Mouse (Mus musculus) T-helper 2 cell (primary cell): ENCODE results near the gene Kif3b.

ENCODE experiments used
- in situ Hi-C: fragments of 300-600 bp; cut with MboI, MseI; formaldehyde crosslinking; loops from one replicate; pipeline ENCODE4 v1.15.1; 2025; ENCODE audit warnings: high pct_unique_total_duplicates

Kif3b gene

DNA sequence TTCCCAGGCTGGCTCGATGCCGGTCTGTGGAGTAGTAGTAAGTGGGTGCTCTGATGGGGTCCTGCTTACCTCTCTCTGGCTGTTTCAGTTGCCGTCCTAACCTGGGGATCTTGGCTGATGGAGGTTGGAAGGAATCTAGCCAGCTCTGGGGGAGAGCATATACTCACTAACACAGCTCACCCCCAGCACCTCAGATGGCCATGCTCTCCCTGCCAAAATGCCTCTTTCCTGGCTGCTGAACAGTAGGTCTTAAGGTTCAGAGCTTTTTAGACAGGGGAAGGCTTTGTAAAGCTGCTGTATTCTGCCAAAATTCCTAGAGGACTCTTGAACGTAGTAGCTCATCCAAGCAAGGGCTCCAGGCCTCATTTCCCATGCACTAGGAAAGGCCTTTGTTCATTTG is 6.6 kb downstream of the Kif3b start:
- in situ Hi-C loops = no loop called here

DNA sequence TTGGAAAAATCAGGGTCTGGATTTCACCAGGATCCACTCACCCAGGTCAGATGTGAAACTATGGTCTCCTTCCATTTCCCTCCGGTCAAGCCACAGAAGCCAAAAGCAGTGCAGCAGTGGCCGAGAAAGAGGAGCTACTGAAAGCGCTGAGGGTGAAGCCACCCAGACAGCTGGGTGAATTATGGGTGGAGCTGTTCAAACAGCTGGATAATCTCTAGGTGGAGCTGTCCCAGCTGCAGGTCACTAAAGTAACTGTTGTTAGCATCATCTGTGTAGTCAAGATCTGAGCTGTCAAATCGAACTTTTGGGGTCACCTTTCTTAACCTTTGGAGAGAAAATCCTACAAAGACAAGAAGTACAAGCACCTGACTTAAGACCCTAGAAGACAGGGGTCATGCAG is 7.2 kb downstream of the Kif3b start:
- in situ Hi-C loops = no loop called here

- in situ Hi-C loops = no loop called here
Measured at GRCm38 (mm10) chr2:153298863-153299262, 7.7 kb downstream of the Kif3b start.

DNA sequence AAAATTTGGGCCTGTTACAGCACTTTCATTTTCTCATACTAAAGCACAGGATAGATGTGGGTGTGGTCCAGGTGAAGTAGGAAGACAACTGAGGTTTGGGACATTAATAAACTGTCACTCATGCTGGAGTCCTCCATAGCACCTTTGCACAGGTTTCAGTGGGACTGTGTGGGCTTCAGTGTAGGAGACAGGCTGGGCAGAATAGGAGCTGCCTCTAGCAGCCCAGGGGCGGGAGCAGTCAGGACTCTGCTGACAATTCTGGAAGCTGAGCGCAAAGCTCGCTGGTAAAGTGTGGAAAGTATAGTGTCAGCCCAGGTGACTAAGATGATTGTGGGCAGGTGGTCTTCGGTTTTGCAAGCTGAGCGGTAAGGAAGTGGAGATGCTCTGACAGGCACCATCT is 9.9 kb downstream of the Kif3b start:
- in situ Hi-C loops = no loop called here

GRCm38 (mm10) chr2:153305240-153305639 is 14.0 kb downstream of the Kif3b start:
- in situ Hi-C loops = no loop called here

DNA sequence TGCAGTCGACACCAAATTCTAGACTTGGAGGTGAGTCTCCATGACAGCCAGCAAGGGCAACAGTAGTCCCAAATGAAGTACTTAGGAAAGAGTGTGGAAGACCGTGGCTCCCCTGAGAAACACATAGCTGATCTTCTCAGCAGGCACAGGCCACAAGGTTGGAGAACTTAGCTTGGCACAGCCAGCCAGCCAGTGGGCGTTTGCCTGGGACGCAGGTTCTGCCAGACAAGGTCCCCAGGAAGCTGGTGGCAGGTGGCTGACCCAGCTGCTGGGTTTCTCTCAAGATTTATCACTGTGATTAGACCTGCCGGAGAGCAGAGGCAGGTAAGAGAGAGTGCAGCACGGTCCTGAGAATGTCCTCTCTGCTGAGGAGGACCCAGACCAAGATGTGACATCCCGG is 17.4 kb downstream of the Kif3b start:
- in situ Hi-C loops = no loop called here

GRCm38 (mm10) chr2:153309106-153309505 is 17.9 kb downstream of the Kif3b start:
- in situ Hi-C loops = no loop called here

GRCm38 (mm10) chr2:153310228-153310627 is 19.0 kb downstream of the Kif3b start:
- in situ Hi-C loops = no loop called here

DNA sequence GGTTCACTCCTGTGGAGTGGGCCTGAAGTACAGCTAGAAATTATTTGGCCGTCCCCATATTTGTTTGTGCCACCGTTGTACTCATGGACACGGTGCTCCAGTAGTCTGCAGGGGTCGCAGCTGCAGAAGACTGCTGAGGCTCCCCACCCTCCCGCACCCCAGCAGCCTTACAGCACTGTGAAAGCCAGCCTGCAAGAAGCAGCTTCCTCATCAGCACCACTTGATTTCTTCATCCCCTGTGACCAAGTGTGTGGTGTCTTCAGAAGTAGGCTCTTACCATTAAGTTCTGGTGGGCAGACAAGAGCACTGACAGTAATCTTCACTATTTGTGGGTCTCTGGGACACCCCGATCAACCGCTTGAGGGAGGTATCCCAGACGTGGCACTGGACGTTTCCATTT is 21.7 kb downstream of the Kif3b start:
- in situ Hi-C loops = no loop called here

GRCm38 (mm10) chr2:153318408-153318807 is 27.2 kb downstream of the Kif3b start:
- in situ Hi-C loops = no loop called here

DNA sequence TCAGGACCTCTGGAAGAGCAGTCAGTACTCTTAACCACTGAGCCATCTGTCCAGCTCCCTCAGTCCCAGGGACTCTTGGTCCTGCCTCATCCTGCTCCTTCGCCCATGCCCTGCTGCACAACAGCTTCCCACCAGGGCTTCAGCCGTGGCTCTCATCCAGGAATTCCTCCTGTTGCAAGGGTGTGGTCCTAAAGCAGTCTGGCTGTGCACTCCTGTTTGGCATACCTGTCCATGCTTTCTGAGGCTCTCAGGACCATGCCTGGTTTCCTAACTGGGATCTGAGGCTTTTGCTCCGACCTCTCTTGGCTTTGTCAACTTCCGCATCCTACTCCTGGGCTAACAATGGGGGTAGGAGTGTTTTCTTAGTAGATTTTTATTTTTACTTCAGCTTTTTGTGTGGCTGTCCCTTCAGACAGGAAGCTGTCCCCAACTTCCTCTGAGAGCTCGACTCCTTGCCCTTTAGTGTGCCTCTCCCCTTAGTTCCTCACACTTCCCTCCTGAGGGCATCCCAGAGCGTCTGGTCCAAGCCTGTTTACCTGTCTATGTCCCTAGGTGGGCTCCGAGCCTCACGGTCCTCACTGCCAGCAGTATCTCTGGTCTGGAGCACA is 27.9 kb downstream of the Kif3b start:
- in situ Hi-C loops = no loop called here

- in situ Hi-C loops = no loop called here
Measured at GRCm38 (mm10) chr2:153325706-153326376, 34.6 kb downstream of the Kif3b start.

DNA sequence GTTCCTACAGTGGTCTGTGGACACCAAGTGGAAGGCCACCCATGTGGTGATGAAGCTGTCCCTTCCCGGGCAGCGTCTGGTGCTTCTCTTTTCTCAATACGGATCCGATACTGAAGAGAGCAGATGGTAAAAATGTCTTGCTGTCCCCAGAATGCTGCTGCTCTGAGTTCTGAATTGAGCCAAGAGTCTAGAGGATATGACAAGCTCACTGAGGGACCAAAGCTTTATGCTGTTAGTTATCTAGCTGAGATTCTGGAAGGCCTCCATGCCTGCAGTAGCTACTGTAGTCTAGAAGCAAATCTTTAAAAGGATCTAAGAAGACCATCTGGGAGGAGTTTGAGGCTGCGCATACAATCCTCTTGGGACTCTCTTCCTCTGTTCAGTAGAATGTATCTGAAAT is 41.1 kb downstream of the Kif3b start:
- in situ Hi-C loops = no loop called here

DNA sequence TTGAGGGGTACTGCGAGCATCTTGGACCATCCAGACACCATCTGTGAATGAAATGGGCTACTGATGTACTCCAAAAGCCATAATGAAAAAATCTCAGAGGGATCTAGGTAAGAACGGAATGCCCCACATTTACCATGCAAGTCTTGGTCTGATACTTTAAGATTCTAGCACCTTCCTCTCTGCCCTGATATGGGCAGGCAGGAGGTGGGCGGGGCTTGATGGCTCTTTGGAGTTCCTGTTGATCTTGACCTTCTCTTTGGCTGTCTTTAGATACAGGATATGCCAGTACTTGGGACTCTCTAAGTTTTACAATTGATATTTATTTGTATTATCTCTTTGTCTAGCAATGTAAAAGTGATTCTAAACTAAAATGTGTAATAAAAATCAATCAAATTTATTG is 41.8 kb downstream of the Kif3b start:
- in situ Hi-C loops = no loop called here

- in situ Hi-C loops = no loop called here
Measured at GRCm38 (mm10) chr2:153333822-153334232, 42.6 kb downstream of the Kif3b start.

DNA sequence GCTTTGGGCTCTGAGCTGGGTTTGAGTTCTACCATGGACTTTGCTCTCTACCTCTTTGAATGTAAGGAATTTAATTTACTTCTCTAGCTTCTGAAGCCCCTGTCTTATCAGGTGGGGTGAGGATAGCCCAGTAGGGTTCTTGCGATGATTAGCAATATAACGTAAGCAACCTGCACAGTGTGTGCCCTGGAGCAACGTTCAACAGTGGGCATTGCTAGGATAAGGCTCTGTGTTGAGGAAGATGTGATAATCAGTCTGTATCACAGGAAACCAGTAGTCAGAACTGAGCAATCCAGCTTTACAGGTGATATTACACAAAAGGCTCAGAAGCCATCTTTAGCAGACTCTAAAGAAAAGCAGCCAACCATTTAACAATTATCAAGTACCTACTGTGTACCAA is 43.1 kb downstream of the Kif3b start:
- in situ Hi-C loops = no loop called here

DNA sequence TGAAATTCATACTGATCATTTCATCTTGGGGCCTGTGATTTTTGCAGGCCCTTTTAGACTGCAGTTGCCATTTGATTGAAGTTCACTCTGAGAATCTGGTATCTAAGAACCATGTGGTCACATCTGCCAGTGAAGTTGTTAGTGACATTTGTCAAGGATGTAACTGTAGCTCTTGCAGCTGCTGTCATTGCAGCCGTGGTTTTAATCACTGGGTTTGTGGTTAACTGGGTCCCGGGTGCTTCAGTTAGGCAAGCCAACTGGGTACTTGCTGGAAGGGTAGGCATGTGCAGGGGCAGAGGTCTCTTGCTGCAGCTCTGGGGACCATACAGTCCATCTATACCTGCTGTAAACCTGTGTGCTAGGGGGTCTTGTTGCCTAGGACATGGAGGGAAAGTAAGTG is 44.9 kb downstream of the Kif3b start:
- in situ Hi-C loops = no loop called here

DNA sequence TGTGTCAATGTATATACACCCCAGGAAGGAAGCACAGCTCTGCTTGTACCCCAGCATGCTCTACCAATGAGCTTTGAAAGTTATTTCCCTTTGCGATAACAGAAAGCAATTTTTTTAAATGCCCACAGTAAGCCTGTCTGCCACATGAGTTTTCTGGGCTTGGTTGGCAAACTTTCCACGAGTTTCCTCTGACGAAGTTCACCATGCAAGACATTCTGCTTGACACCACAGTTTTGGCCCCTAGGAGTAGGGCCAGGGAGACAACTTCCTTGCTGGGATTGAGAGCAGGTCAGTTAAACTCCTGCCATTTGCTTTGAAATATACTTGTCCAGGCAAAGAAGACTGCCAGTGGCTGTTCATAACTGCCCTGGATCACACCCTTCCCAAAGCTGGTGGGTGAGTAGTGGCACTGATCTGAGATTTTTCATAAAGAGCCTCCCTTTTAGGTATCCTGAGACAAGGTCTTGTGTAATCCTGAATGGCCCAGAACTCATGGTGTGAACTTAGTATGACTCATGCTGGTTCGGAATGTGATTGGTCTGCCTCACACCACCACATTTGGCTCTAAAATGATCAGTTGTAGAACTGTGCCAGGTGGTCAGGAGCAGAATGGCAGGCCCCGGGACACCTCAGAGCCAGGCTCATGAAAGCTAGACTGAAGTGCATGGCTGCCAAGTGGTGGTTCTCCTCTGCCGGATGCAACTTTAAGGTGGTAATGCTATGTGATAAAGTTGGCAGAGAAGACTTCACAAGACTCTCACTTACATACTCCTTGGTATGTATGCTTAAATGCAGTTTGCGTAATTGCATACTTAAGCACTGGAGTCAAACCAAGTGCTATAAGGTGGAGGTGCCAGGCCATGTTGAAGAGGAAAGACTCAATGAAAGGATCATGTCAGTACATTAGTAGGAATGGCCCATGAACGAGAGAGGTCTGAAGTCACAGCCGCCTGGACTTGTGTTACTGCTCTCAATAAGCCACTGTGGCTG is 47.4 kb downstream of the Kif3b start:
- in situ Hi-C loops = no loop called here

- in situ Hi-C loops = loop anchor here (5.0 kb wide), 1 partner anchor 50 kb away; the partner anchor contains the start of gene Kif3b
Measured at GRCm38 (mm10) chr2:153342166-153342565, 51.0 kb downstream of the Kif3b start.

- in situ Hi-C loops = loop anchor here (5.0 kb wide), 1 partner anchor 50 kb away; the partner anchor contains the start of gene Kif3b
Measured at GRCm38 (mm10) chr2:153342602-153343001, 51.4 kb downstream of the Kif3b start.

GRCm38 (mm10) chr2:153343191-153343590 is 52.0 kb downstream of the Kif3b start:
- in situ Hi-C loops = loop anchor here (5.0 kb wide), 1 partner anchor 51 kb away; the partner anchor contains the start of gene Kif3b

DNA sequence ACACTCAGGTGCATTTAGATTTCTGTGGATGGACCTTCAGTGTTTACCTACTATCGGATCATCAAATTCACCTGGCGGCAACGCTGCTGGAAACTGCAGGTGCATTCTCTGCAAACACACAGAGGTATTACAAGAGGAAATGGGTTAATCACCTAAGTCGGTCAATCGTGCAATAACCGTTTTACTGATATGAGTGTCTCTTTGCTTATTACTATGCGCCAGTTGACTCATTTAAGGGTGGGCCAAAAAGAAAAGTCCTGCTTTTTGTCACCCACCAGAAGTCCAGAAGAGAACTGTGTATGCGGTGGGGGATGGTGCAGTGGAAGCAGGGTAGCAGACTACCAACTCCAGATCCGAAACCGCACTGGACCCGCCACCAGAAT is 53.8 kb downstream of the Kif3b start:
- in situ Hi-C loops = loop anchor here (5.0 kb wide), 1 partner anchor 113 kb away; no protein-coding TSS in a partner anchor
